Mouse (Mus musculus): ENCODE measurements around the gene Tmem115.

- TF ChIP-seq CTCF (IDR thresholded peaks at IDR 0.05; ENCODE audit: low read depth, low read length) (no peak), POLR2A (IDR thresholded peaks at IDR 0.05; ENCODE audit: insufficient read depth, low read length) (no peak), EP300 (IDR thresholded peaks at IDR 0.05; ENCODE audit: insufficient read depth, low read depth, low read length) (no peak)
Observed at GRCm38 (mm10) chr9:107490146-107490545, 43.6 kb upstream of the Tmem115 start.
